Mouse (Mus musculus): ENCODE results near the gene Elmod3. TPM values are rescaled to one million over a fixed set of nuclear protein-coding genes. Genes with fewer than 3 reads are reported as not detected.

Elmod3 gene
- polyA plus RNA-seq (2015; fragmentation: Nextera tagmentation; extraction: Ambion mirVana) = 5.1 and 6.1 TPM in 2 replicates

- peak within 1 kb of the TSS; percentile 63 for H3K27ac ChIP-seq
Measured at GRCm38 (mm10) chr6:72597956-72598753, at the start of gene Elmod3, which contains the start of gene Retsat. Elmod3 (minus strand) TSS chr6:72598413. Retsat (plus strand) TSS chr6:72598475.

DNA sequence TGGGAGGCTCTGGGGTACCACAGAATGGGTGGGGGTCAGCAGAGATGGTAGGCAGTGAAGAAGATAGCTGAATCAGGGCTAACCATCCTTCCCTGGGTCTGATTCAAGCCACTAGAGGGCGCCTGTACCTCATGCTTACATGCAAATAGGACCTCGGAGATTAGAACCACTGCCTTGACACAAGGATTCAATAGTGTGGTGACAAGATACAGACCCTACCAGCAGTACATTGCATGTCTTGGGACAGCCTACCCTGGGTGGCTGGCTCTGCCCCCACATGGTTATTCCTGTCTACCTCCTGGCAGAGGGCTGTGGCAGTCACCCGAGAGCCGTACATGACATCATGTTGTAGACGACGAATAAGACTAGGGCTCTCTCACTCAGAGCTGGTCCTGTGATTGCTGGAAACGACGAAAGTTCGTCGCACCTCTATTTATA is 49.2 kb upstream of the Elmod3 start:
- H3K4me2 ChIP-seq = no peak overlapping the region
- no peaks in the 10 kb centered on the region for H3K4me1 ChIP-seq (replicated peaks)
- H3K36me3 ChIP-seq = no peaks in the 10 kb centered on the region
- 56% methylated on average over 10 of the region's 10 CpGs for WGBS (ENCODE audit: insufficient replicate concordance)
- H3K9ac ChIP-seq = no peak overlapping the region
- ATAC-seq (ENCODE audit: low read depth) = no peak
- peak; percentile 22 for DNase-seq
- H3K4me3 ChIP-seq (replicated peaks) = no peak overlapping the region
- H3K27ac ChIP-seq = no peak overlapping the region
- H3K27me3 ChIP-seq = no peaks in the 10 kb centered on the region
- H3K9me3 ChIP-seq (replicated peaks) = no peaks in the 10 kb centered on the region

More at GRCm38 (mm10) chr6:72597956-72598753, at the start of gene Elmod3, which contains the start of gene Retsat:
- no peaks in the 10 kb centered on the region for H3K27me3 ChIP-seq
- peak within 1 kb of the TSS; percentile 75 for H3K9ac ChIP-seq
- DNase-seq (peak; percentile 85), ATAC-seq (ENCODE audit: low read depth) (peak; percentile 83)
- H3K4me2 ChIP-seq = peak within 1 kb of the TSS; percentile 84
- H3K36me3 ChIP-seq = no peaks in the 10 kb centered on the region
- H3K4me1 ChIP-seq (replicated peaks) = peaks cover 27% of the 10 kb centered on the region
- WGBS (ENCODE audit: insufficient replicate concordance) = under 1% methylated on average over 38 of the region's 38 CpGs
- H3K4me3 ChIP-seq (replicated peaks) = peak within 1 kb of the TSS; percentile 67
- H3K9me3 ChIP-seq (replicated peaks) = no peaks in the 10 kb centered on the region

- no peaks in the 10 kb centered on the region for H3K9me3 ChIP-seq (replicated peaks)
- DNase-seq (no peak), ATAC-seq (ENCODE audit: low read depth) (no peak)
- H3K4me2 ChIP-seq = no peak overlapping the region
- no peak overlapping the region for H3K9ac ChIP-seq
- H3K27me3 ChIP-seq = no peaks in the 10 kb centered on the region
- H3K36me3 ChIP-seq = no peaks in the 10 kb centered on the region
- no peaks in the 10 kb centered on the region for H3K4me1 ChIP-seq (replicated peaks)
- H3K27ac ChIP-seq = no peak overlapping the region
- 73% methylated on average over 7 of the region's 7 CpGs for WGBS (ENCODE audit: insufficient replicate concordance)
- no peak overlapping the region for H3K4me3 ChIP-seq (replicated peaks)
Measured at GRCm38 (mm10) chr6:72645364-72645763, 47.2 kb upstream of the Elmod3 start.

GRCm38 (mm10) chr6:72644576-72644975 is 46.4 kb upstream of the Elmod3 start:
- Histone ChIP-seq H3K9ac (no peak overlapping the region), H3K4me2 (no peak overlapping the region), H3K4me1 (replicated peaks) (no peaks in the 10 kb centered on the region), H3K4me3 (replicated peaks) (no peak overlapping the region), H3K9me3 (replicated peaks) (no peaks in the 10 kb centered on the region), H3K36me3 (no peaks in the 10 kb centered on the region), H3K27me3 (no peaks in the 10 kb centered on the region), H3K27ac (no peak overlapping the region)
- no peak for DNase-seq
- 58% methylated on average over 4 of the region's 4 CpGs for WGBS (ENCODE audit: insufficient replicate concordance)
- no peak for ATAC-seq (ENCODE audit: low read depth)

- H3K27ac ChIP-seq = no peak overlapping the region
- H3K9me3 ChIP-seq (replicated peaks) = no peaks in the 10 kb centered on the region
- no peak for DNase-seq
- H3K4me3 ChIP-seq (replicated peaks) = no peak overlapping the region
- H3K36me3 ChIP-seq = no peaks in the 10 kb centered on the region
- peaks cover 3% of the 10 kb centered on the region for H3K4me1 ChIP-seq (replicated peaks)
- H3K27me3 ChIP-seq = no peaks in the 10 kb centered on the region
- ATAC-seq (ENCODE audit: low read depth) = no peak
- no peak overlapping the region for H3K9ac ChIP-seq
- no peak overlapping the region for H3K4me2 ChIP-seq
- WGBS (ENCODE audit: insufficient replicate concordance) = 62% methylated on average over 18 of the region's 18 CpGs
Measured at GRCm38 (mm10) chr6:72641218-72641954, 43.2 kb upstream of the Elmod3 start.

DNA sequence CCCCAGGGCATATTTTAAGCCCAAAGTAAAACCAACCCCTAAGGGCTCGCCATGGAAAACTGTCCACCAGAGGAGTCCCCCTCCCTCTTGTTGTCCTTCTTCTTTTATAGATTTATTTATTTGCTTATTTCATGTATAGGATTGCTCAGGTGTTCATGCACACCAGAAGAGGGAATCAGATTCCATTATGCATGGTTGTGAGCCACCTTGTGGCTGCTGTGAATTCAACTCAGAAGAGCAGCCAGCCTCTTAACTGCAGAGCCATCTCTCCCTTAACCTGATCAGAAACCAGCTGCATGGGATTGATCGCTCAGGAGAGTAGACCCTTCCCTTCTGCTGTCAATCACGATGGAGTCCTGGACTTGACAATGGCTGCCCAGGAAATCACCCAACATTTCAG is 38.7 kb upstream of the Elmod3 start:
- no peak overlapping the region for H3K27ac ChIP-seq
- DNase-seq (no peak), ATAC-seq (ENCODE audit: low read depth) (no peak)
- H3K9me3 ChIP-seq (replicated peaks) = no peaks in the 10 kb centered on the region
- H3K36me3 ChIP-seq = 0 out of 2 replicates have a peak, but pooled peaks cover 3% of the 10 kb centered on the region
- peaks cover 14% of the 10 kb centered on the region for H3K4me1 ChIP-seq (replicated peaks)
- no peak overlapping the region for H3K4me3 ChIP-seq (replicated peaks)
- 47% methylated on average over 3 of the region's 3 CpGs for WGBS (ENCODE audit: insufficient replicate concordance)
- H3K4me2 ChIP-seq = no peak overlapping the region
- H3K27me3 ChIP-seq = no peaks in the 10 kb centered on the region
- no peak overlapping the region for H3K9ac ChIP-seq

- Histone ChIP-seq H3K36me3 (0 out of 2 replicates have a peak, but pooled peaks cover 5% of the 10 kb centered on the region), H3K4me1 (replicated peaks) (peaks cover 14% of the 10 kb centered on the region), H3K27ac (no peak overlapping the region), H3K27me3 (no peaks in the 10 kb centered on the region), H3K4me3 (replicated peaks) (no peak overlapping the region), H3K4me2 (no peak overlapping the region), H3K9me3 (replicated peaks) (no peaks in the 10 kb centered on the region), H3K9ac (no peak overlapping the region)
- DNase-seq = peak; percentile 23
- WGBS (ENCODE audit: insufficient replicate concordance) = 43% methylated on average over 12 of the region's 12 CpGs
- no peak for ATAC-seq (ENCODE audit: low read depth)
Measured at GRCm38 (mm10) chr6:72635760-72636431, 37.7 kb upstream of the Elmod3 start.

- no peak for ATAC-seq (ENCODE audit: low read depth)
- H3K27ac ChIP-seq = no peak overlapping the region; the same call in 1 of the 2 replicates
- no peak for DNase-seq
Measured at GRCm38 (mm10) chr6:72634311-72634710, 36.1 kb upstream of the Elmod3 start.

GRCm38 (mm10) chr6:72631700-72632099 is 33.5 kb upstream of the Elmod3 start:
- Histone ChIP-seq H3K4me2 (no peak overlapping the region), H3K27ac (no peak overlapping the region), H3K4me3 (replicated peaks) (no peak overlapping the region), H3K9ac (no peak overlapping the region), H3K27me3 (no peaks in the 10 kb centered on the region), H3K9me3 (replicated peaks) (no peaks in the 10 kb centered on the region), H3K36me3 (0 out of 2 replicates have a peak, but pooled peaks cover 5% of the 10 kb centered on the region), H3K4me1 (replicated peaks) (peaks cover 14% of the 10 kb centered on the region)
- 58% methylated on average over 6 of the region's 6 CpGs for WGBS (ENCODE audit: insufficient replicate concordance)
- no peak for DNase-seq
- no peak for ATAC-seq (ENCODE audit: low read depth)

More at GRCm38 (mm10) chr6:72634311-72634710, 36.1 kb upstream of the Elmod3 start:
- H3K4me2 ChIP-seq = no peak overlapping the region
- no peaks in the 10 kb centered on the region for H3K9me3 ChIP-seq (replicated peaks)
- peaks cover 14% of the 10 kb centered on the region for H3K4me1 ChIP-seq (replicated peaks)
- H3K27me3 ChIP-seq = no peaks in the 10 kb centered on the region
- 35% methylated on average over 10 of the region's 10 CpGs for WGBS (ENCODE audit: insufficient replicate concordance)
- H3K9ac ChIP-seq = no peak overlapping the region
- H3K4me3 ChIP-seq (replicated peaks) = no peak overlapping the region
- 0 out of 2 replicates have a peak, but pooled peaks cover 5% of the 10 kb centered on the region for H3K36me3 ChIP-seq

DNA sequence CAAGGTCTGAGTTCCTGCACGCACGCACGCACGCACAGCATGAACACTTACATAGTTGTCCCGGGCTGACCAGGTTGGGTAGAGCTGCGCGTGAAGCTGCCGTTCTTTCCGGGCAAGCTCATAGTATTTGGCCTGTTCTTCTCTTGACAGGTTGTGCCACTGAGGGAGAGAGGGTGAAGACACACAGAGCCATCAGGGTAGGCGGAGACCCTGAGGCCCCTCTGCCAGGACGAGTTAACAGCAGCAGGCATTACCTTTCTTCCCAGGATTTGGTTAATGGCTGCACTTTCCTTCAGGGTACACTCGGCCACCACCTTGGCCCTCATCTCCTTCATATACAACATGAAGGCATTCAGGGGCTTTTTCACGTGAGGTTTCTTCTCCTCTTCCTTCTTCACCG is 32.7 kb upstream of the Elmod3 start:
- peaks cover 7% of the 10 kb centered on the region for H3K4me1 ChIP-seq (replicated peaks)
- H3K9me3 ChIP-seq (replicated peaks) = no peaks in the 10 kb centered on the region
- H3K36me3 ChIP-seq = 0 out of 2 replicates have a peak, but pooled peaks cover 5% of the 10 kb centered on the region
- WGBS (ENCODE audit: insufficient replicate concordance) = 77% methylated on average over 14 of the region's 14 CpGs
- no peak overlapping the region for H3K9ac ChIP-seq
- no peak for ATAC-seq (ENCODE audit: low read depth)
- no peak overlapping the region for H3K27ac ChIP-seq
- no peaks in the 10 kb centered on the region for H3K27me3 ChIP-seq
- no peak overlapping the region for H3K4me3 ChIP-seq (replicated peaks)
- H3K4me2 ChIP-seq = no peak overlapping the region
- no peak for DNase-seq

GRCm38 (mm10) chr6:72630370-72630769 is 32.2 kb upstream of the Elmod3 start:
- DNase-seq (no peak), ATAC-seq (ENCODE audit: low read depth) (no peak)
- Histone ChIP-seq H3K4me1 (replicated peaks) (peaks cover 7% of the 10 kb centered on the region), H3K9me3 (replicated peaks) (no peaks in the 10 kb centered on the region), H3K27me3 (no peaks in the 10 kb centered on the region), H3K4me3 (replicated peaks) (no peak overlapping the region), H3K9ac (no peak overlapping the region), H3K4me2 (no peak overlapping the region), H3K36me3 (0 out of 2 replicates have a peak, but pooled peaks cover 5% of the 10 kb centered on the region), H3K27ac (no peak overlapping the region)
- 79% methylated on average over 2 of the region's 2 CpGs for WGBS (ENCODE audit: insufficient replicate concordance)

Data from liver, embryonic 13.5 days (tissue).